Mouse (Mus musculus) B cell, adult 2 months (primary cell): ENCODE data around the gene Vmn1r74.
"Not testable (repeated sequence)": the region's sequence is repeated elsewhere in the genome, so short reads cannot be mapped to it uniquely, and the experiment has no call there.

Experiments
- DNase-seq, 2 experiments: peaks; one replicate each; pipeline ENCODE4 v3.0.0; 2022

Vmn1r74 gene

GRCm38 (mm10) chr7:11833680-11834079, at the start of gene Vmn1r74:
Gene Vmn1r74, plus strand, starts transcription at chr7:11833980.
- no peak for DNase-seq

- no peak for DNase-seq
Measured at GRCm38 (mm10) chr7:11813751-11814150, 20.0 kb upstream of the Vmn1r74 start.

- no peak for DNase-seq
Measured at GRCm38 (mm10) chr7:11822166-11822565, 11.6 kb upstream of the Vmn1r74 start.

- not testable (repeated sequence) for DNase-seq
Measured at GRCm38 (mm10) chr7:11823246-11823645, 10.5 kb upstream of the Vmn1r74 start.

- no peak for DNase-seq
Measured at GRCm38 (mm10) chr7:11874330-11874729, 40.5 kb downstream of the Vmn1r74 start, which contains the start of gene Vmn1r75. Gene Vmn1r75, plus strand, starts transcription at chr7:11874630.
